Mouse (Mus musculus) macrophage (primary cell): ENCODE results near the gene Gucy2g. TPM values are rescaled to one million over a fixed set of nuclear protein-coding genes. Genes with fewer than 3 reads are reported as not detected.

Experiments
- H3K27ac ChIP-seq: fragments of 350-480 bp; formaldehyde crosslinking; 2 replicates; pipeline ENCODE4 v1.9.0; 2021
- H3K36me3 ChIP-seq: fragments of 350-480 bp; formaldehyde crosslinking; 2 replicates; pipeline ENCODE4 v1.9.0; 2021; ENCODE audit errors: inconsistent target
- H3K4me3 ChIP-seq: fragments of 350-480 bp; formaldehyde crosslinking; 2 replicates; pipeline ENCODE4 v1.9.0; 2021; ENCODE audit errors: inconsistent target
- H3K79me2 ChIP-seq: fragments of 350-480 bp; formaldehyde crosslinking; 2 replicates; pipeline ENCODE4 v1.9.0; 2021; ENCODE audit errors: inconsistent target
- WGBS: methylation state at CpG from one replicate; pipeline ENCODE4 v1.1.7; 2026; ENCODE audit warnings: inconsistent platforms; ENCODE audit not compliant: missing documents; 5-methylcytosine and 5-hydroxymethylcytosine counted together
- polyA plus RNA-seq: library from polyadenylated mRNA; stranded (reverse); fragments of 250-400 nt; gene quantifications from 3 replicates; pipeline ENCODE4 v1.2.4, GENCODE M21; 2018; ENCODE audit warnings: inconsistent platforms
- total RNA-seq, 78 experiments: library from RNA; depleted of rRNA; stranded (reverse); fragments of 250-400 nt; gene quantifications; 1 replicate in 9 of 78; 2 replicates in 24 of 78; 3 replicates in 43 of 78; 4 replicates in 2 of 78; pipeline ENCODE4 v1.2.4; 2018; ENCODE audit warnings: inconsistent platforms in 56 of 78

Gucy2g gene
- total RNA-seq (2018; cell fraction: chromatin; rRNA removed) = under 1 TPM in 2 of 26 experiments, not detected in 24; 0.22 to 0.27 TPM
- not detected for total RNA-seq (2018; cell fraction: cytosol; rRNA removed)
- under 1 TPM in 1 of 26 experiments, not detected in 25; 0.12 TPM for total RNA-seq (2018; cell fraction: nucleus; rRNA removed)
- polyA plus RNA-seq = not detected in 3 replicates

GRCm38 (mm10) chr19:55241186-55241645 lies at the start of gene Gucy2g:
TSS of gene Gucy2g (minus strand) at chr19:55241236.
- WGBS = 93% methylated on average over 6 of the region's 6 CpGs
- Histone ChIP-seq H3K4me3 (no peak within 1 kb of the TSS), H3K36me3 (no peaks in the 10 kb centered on the region), H3K79me2 (no peaks in the 10 kb centered on the region), H3K27ac (no peak within 1 kb of the TSS)

GRCm38 (mm10) chr19:55288974-55289373 lies 47.9 kb upstream of the Gucy2g start:
- no peak overlapping the region for H3K27ac ChIP-seq
- H3K36me3 ChIP-seq = peaks cover 24% of the 10 kb centered on the region
- H3K4me3 ChIP-seq = no peak overlapping the region
- H3K79me2 ChIP-seq = no peaks in the 10 kb centered on the region

GRCm38 (mm10) chr19:55286034-55286433 lies 45.0 kb upstream of the Gucy2g start:
- Histone ChIP-seq H3K79me2 (no peaks in the 10 kb centered on the region), H3K27ac (no peak overlapping the region), H3K36me3 (peaks cover 47% of the 10 kb centered on the region), H3K4me3 (no peak overlapping the region)
- 73% methylated on average over 4 of the region's 4 CpGs for WGBS

GRCm38 (mm10) chr19:55284093-55284492 lies 43.1 kb upstream of the Gucy2g start:
- Histone ChIP-seq H3K36me3 (peaks cover 66% of the 10 kb centered on the region), H3K27ac (no peak overlapping the region), H3K79me2 (no peaks in the 10 kb centered on the region), H3K4me3 (no peak overlapping the region)
- whole genome bisulfite sequencing = 96% methylated on average over 4 of the region's 4 CpGs

- Histone ChIP-seq H3K4me3 (no peak overlapping the region), H3K36me3 (peaks cover 59% of the 10 kb centered on the region), H3K79me2 (no peaks in the 10 kb centered on the region), H3K27ac (no peak overlapping the region)
- WGBS = 75% methylated on average over 3 of the region's 3 CpGs
Measured at GRCm38 (mm10) chr19:55276770-55277169, 35.7 kb upstream of the Gucy2g start.

GRCm38 (mm10) chr19:55276100-55276499 lies 35.1 kb upstream of the Gucy2g start:
- WGBS = 93% methylated on average over 4 of the region's 4 CpGs
- Histone ChIP-seq H3K4me3 (no peak overlapping the region), H3K27ac (no peak overlapping the region), H3K36me3 (peaks cover 58% of the 10 kb centered on the region), H3K79me2 (no peaks in the 10 kb centered on the region)

GRCm38 (mm10) chr19:55273340-55273739 lies 32.3 kb upstream of the Gucy2g start:
- H3K4me3 ChIP-seq = no peak overlapping the region
- H3K36me3 ChIP-seq = peaks cover 42% of the 10 kb centered on the region
- H3K27ac ChIP-seq = no peak overlapping the region
- 92% methylated on average over 5 of the region's 6 CpGs for WGBS
- no peaks in the 10 kb centered on the region for H3K79me2 ChIP-seq

- Histone ChIP-seq H3K79me2 (peaks cover 16% of the 10 kb centered on the region), H3K4me3 (no peak overlapping the region), H3K36me3 (peaks cover 34% of the 10 kb centered on the region), H3K27ac (no peak overlapping the region)
- WGBS = 84% methylated on average over 3 of the region's 3 CpGs
Measured at GRCm38 (mm10) chr19:55271448-55271847, 30.4 kb upstream of the Gucy2g start.

GRCm38 (mm10) chr19:55269051-55269450 lies 28.0 kb upstream of the Gucy2g start:
- peaks cover 24% of the 10 kb centered on the region for H3K36me3 ChIP-seq
- no peak overlapping the region for H3K27ac ChIP-seq
- no peak overlapping the region for H3K4me3 ChIP-seq
- H3K79me2 ChIP-seq = peaks cover 40% of the 10 kb centered on the region
- 93% methylated on average over 5 of the region's 5 CpGs for WGBS

GRCm38 (mm10) chr19:55268150-55268549 lies 27.1 kb upstream of the Gucy2g start:
- Histone ChIP-seq H3K27ac (no peak overlapping the region), H3K4me3 (no peak overlapping the region), H3K79me2 (peaks cover 49% of the 10 kb centered on the region), H3K36me3 (peaks cover 17% of the 10 kb centered on the region)
- 90% methylated on average over 3 of the region's 3 CpGs for WGBS

- peaks cover 16% of the 10 kb centered on the region; the same call in 1 of the 2 replicates for H3K36me3 ChIP-seq
- WGBS = 97% methylated on average over 3 of the region's 3 CpGs
Measured at GRCm38 (mm10) chr19:55266786-55267185, 25.8 kb upstream of the Gucy2g start.

GRCm38 (mm10) chr19:55265269-55265668 lies 24.2 kb upstream of the Gucy2g start:
- Histone ChIP-seq H3K4me3 (no peak overlapping the region), H3K79me2 (peaks cover 78% of the 10 kb centered on the region), H3K36me3 (peaks cover 11% of the 10 kb centered on the region; the same call in 1 of the 2 replicates), H3K27ac (no peak overlapping the region)
- 30% methylated on average over 3 of the region's 3 CpGs for WGBS

More at GRCm38 (mm10) chr19:55266786-55267185, 25.8 kb upstream of the Gucy2g start:
- Histone ChIP-seq H3K4me3 (no peak overlapping the region), H3K79me2 (peaks cover 63% of the 10 kb centered on the region), H3K27ac (no peak overlapping the region)

- 88% methylated on average over 12 of the region's 12 CpGs for WGBS
- H3K4me3 ChIP-seq = no peak overlapping the region
- no peaks in the 10 kb centered on the region for H3K36me3 ChIP-seq
- H3K27ac ChIP-seq = no peak overlapping the region
- H3K79me2 ChIP-seq = peaks cover 100% of the 10 kb centered on the region
Measured at GRCm38 (mm10) chr19:55260389-55261184, 19.6 kb upstream of the Gucy2g start.

GRCm38 (mm10) chr19:55258514-55258913 lies 17.5 kb upstream of the Gucy2g start:
- no peaks in the 10 kb centered on the region for H3K36me3 ChIP-seq
- WGBS = 100% methylated on average over 5 of the region's 5 CpGs
- no peak overlapping the region for H3K4me3 ChIP-seq
- peaks cover 97% of the 10 kb centered on the region for H3K79me2 ChIP-seq
- H3K27ac ChIP-seq = no peak overlapping the region

- Histone ChIP-seq H3K36me3 (no peaks in the 10 kb centered on the region), H3K79me2 (peaks cover 90% of the 10 kb centered on the region), H3K4me3 (no peak overlapping the region), H3K27ac (no peak overlapping the region)
- WGBS = 84% methylated on average over 5 of the region's 5 CpGs
Measured at GRCm38 (mm10) chr19:55257656-55258375, 16.8 kb upstream of the Gucy2g start.
